ENCODE assay signal across 14 mouse cellular contexts in genomic region chrX:162021724-162022123, GRCm38 (mm10).
"Had no signal": no experiment of that assay in that cellular context is flagged by ENCODE, and none has a peak within 500 bp of the region (broad histone marks: within the 10 kb centered on the region; RNA-seq: fewer than 3 reads in every experiment).

No protein-coding gene starts in this region.

- H3K4me1 ChIP-seq: neural tube, embryonic 12.5 days had no signal

- H3K9me3 ChIP-seq: hindbrain, embryonic 15.5 days; limb, embryonic 13.5 days; liver, embryonic 15.5 days; midbrain, embryonic 10.5 days; neural tube, embryonic 12.5 days had no signal

- H3K27ac ChIP-seq: hindbrain, embryonic 15.5 days; limb, embryonic 13.5 days; liver, embryonic 15.5 days; midbrain, embryonic 10.5 days; neural tube, embryonic 12.5 days; stomach, postnatal 0 days had no signal

- ATAC-seq: inflammation-experienced regulatory T-cells, adult 6 months; intestine, postnatal 0 days had no signal

- H3K4me3 ChIP-seq: hindbrain, embryonic 15.5 days; limb, embryonic 13.5 days; liver, embryonic 15.5 days; midbrain, embryonic 10.5 days; neural tube, embryonic 12.5 days had no signal

- DNase-seq: left cerebral cortex, postnatal 4 days; lung, embryonic 14.5 days; lung, postnatal 10 days; lung, postnatal 4 days; midbrain, embryonic 14.5 days; thymus, postnatal 4 days had no signal

- H3K9ac ChIP-seq: hindbrain, embryonic 15.5 days; limb, embryonic 13.5 days; liver, embryonic 15.5 days; lung, embryonic 14.5 days; neural tube, embryonic 12.5 days had no signal

- H3K4me2 ChIP-seq: hindbrain, embryonic 15.5 days; limb, embryonic 13.5 days; liver, embryonic 15.5 days; lung, embryonic 14.5 days; neural tube, embryonic 12.5 days had no signal

- H3K36me3 ChIP-seq: hindbrain, embryonic 15.5 days; limb, embryonic 13.5 days; liver, embryonic 15.5 days; midbrain, embryonic 10.5 days; neural tube, embryonic 12.5 days had no signal
